Mouse (Mus musculus) lung, adult 18-20 months (tissue): ENCODE measurements around the gene Efs.
"Not testable (repeated sequence)": the region's sequence is repeated elsewhere in the genome, so short reads cannot be mapped to it uniquely, and the experiment has no call there.

Experiments
- DNase-seq, 2 experiments: peaks; one replicate each; pipeline ENCODE4 v3.0.0; 2022; ENCODE audit warnings: mixed read lengths in 2 of 2

The Efs gene

DNA sequence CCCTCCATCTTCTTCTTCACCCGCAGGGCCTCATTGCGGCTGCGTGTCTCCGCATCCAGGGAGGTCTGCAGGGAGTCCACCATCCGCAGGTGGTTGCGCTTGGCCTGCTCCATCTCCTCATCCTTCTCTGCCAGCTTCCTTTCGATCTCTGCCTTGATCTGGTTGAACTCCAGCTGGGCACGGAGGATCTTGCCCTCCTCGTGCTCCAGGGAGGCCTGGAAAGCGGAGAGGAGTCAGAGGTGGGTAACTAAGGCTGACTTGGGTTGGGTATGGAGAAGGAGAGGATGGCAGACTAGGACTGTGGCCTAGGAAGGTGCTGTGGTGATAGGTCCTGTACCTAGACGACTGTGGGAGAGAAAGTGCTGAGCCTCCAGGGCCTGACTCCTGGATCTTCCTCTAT is 21.1 kb upstream of the Efs start:
- not testable (repeated sequence) for DNase-seq

DNA sequence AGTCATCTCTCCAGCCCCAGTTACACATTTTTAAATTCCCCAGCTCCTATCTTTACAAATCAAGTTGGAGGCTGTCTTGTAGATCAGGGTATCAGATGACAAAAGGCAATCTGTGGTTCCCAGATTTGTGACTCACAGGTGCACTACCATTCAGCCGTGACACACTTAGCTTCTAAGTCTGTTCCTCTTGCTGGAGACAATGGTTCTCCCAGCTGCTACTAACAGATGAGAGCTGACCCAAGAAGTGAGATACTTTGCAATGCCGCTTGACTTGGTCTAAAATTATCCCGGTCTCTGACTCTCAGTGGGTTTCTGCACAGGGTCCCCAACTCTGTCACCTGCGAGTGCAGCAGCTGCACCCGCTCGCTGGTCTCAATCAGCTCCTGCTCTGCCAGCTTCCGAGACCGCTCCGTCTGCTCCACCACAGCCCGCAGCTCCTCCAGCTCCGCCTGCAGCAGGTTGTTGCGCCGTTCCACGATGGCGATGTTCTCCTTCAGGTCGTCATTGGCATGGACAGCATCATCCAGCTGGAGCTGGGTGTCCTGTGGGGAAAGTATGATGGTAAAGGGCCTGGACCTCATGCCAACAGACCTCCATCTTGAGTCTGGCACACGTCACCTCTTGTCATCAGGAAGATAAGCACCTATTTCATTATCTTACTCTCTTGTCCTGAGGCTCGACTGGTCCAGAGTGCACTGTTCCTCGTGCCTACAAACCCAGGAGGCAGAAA is 20.2 kb upstream of the Efs start:
- DNase-seq = no peak

DNA sequence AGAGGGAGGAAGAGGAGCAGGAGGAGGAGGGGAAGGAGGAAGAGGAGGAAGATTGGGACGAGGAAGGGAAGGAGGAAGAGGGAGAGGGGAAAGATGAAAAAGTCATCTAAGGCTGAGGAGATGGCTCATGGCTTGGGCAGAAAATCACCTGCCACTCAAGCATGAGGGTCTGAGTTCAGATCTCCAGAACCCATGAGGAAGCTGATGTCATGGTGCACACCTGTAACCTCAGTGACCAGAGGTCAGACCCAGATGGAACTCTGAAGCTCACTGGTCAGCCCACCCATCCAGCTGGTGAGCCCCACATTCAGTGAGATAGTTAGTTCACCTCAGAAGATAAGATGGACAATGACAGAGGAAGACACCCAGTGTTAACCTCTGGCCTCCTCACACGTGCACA is 19.0 kb upstream of the Efs start:
- no peak for DNase-seq

DNA sequence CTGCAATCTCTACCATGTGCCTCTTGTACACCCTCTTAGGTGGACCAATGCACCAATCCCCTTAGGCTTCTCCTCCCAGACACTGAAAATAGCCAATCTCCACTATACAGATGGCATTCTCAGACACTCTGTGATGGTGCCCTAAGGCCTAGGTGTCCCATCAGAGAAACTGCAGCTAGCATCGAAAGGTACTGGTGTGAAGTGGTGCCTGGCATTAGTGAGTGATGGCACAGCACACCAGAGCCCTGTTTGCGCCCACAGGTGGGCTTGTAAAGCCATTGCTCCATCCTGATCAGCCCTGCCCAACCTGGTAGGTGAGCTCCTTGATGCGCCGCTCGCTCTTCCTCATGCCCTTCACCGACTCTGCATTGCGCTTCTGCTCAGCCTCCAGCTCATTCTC is 18.0 kb upstream of the Efs start:
- no peak for DNase-seq

DNA sequence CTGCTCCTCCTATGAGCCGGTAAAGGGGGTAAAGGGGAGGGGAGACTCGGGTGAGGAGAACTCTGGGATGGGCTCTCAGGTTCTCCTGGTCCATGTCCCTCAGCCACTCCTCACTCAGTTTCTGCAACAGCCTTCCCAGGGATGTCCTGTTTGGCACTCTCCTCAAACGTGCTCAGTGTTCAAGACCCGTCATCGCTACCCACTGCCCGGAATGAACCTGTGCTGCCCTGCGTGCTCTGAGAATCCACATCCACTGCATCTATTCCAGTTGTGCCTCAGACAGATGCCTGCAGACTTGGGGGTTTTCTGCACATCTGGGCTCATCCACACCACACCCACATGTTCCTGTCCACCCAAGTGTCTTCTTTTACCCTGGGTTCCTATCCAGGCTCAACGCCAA is 16.6 kb upstream of the Efs start:
- DNase-seq = no peak

DNA sequence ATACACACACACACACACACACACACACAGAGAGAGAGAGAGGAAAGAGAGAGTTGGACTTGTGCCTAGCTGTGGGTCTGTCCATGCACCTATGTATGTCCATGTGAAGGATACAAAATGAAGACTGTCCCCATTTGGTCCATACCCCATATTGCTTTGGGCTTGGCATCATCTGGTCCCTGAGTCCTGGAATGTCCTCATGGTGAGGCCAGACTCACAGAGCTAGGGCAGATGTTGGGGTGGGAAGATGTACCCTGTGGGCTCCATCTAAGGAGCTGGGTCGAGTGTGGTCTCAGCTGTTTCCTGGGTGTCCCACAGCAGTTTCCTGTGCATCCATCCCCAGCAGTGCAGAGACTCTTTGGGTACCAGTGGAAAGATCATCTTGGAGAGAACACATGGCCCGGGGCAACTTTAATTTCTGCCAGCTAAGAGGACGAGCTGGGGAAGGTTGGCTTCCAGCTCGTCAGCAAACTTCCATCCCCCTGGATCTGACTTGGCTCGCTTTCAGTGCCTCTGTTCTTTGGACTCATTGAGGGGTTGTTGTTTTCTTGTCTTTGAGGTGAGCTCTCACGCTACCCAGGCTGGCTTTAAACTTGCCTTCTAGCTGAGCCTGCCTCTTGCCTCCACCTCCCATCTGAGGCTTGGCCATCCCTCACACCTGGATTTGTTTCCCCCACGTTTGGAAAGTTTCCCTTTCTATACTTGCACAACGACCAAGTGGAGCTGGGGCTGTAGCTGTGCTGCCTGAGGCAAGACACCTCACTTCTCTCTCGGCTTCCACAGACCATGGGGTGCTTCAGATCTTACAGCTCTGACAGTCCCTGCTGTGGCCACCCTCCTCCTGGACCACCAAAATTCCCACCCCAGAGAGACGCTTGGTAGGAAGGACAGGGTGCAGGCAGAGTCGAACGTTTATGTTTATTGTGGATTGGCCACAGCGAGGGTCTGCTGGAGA is 15.4 kb upstream of the Efs start:
- DNase-seq = no peak

DNA sequence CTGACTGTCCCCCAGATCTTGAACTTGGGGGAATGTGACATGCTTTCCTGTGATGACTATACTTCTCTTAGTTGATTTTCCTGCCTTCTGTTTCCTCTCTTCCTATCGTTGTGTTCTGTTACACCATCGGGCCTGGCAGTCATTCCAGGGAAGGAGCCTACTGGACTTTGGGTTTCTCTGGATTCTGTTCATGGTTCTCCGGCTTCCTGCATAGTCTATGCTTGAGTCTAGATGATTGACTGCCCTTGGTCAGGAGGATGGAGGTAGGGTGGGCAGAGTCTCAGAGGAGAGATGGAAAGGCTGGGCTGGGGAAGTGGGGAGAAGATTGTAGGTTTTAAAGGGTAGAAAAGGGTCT is 14.2 kb upstream of the Efs start:
- DNase-seq = no peak

DNA sequence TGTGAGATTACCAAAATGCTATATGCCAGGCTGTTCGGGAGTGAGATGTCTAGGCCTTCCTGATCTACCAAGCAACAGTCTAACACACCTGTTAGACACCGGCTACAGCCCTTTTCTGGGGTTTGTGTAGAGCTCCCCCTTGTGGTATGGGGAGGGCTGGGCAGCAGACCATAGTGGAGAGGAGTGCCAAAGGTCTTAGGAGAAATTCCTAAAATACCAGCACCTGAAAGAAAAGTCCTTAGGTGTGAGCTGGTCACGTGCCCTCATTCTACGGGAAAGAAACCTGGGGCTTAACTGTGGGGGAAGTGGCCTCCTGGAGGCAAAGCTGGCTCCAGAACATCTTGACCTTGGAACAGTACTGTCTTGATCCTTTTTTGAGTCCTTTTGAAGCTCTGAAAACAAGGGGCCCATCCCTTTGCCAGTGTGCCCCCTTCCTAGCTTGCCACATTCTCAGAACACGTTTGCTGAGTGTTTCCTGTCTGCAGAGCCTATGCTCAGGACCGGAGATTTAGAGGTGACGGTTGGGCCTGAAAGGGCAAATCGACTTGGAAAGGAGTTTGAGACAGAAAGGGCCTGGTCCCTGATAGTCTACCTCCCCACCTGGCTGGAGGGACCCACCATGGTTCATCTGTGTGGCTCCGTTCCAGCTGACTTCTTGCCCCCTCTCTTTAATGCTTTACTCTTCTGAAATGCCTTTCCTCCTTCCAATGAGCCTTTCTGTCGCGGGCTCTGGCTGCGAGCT is 13.7 kb upstream of the Efs start:
- peak; percentile 77 to 85 for DNase-seq

DNA sequence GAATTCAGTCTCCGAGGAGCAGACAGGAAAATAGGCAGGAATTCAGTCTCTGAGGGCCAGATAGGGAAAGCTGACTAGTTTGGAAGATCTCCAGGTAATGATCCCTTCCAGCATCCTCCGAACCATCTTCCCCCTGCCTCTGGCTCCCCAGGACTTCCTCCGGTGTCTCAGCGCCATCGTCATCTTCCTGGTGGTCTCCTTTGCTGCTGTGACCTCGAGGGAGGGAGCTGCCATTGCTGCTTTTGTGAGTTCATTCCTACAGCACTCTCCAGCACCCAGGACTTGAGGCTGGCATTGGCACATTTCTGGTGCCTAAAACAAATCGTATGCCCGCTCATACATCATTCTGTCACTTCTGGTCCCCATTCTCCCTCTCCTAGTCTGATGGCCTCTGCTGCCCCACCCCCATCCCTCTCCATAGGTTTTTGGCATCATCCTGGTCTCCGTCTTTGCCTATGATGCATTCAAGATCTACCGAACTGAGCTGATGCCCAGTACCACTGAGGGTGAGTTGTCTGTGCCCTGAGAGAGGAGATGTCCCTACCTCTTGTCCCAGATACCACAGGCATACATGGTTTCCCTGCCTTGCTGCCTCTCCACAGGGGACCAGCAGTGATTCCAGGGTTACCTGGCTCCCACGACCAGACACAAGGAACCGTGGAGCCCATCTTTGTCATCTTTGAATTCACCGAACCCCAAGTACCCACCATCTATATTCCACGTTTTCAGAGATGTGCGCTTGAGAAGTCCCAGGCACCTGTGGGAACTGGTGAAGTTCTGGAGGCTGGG is 12.7 kb upstream of the Efs start:
- DNase-seq = no peak

DNA sequence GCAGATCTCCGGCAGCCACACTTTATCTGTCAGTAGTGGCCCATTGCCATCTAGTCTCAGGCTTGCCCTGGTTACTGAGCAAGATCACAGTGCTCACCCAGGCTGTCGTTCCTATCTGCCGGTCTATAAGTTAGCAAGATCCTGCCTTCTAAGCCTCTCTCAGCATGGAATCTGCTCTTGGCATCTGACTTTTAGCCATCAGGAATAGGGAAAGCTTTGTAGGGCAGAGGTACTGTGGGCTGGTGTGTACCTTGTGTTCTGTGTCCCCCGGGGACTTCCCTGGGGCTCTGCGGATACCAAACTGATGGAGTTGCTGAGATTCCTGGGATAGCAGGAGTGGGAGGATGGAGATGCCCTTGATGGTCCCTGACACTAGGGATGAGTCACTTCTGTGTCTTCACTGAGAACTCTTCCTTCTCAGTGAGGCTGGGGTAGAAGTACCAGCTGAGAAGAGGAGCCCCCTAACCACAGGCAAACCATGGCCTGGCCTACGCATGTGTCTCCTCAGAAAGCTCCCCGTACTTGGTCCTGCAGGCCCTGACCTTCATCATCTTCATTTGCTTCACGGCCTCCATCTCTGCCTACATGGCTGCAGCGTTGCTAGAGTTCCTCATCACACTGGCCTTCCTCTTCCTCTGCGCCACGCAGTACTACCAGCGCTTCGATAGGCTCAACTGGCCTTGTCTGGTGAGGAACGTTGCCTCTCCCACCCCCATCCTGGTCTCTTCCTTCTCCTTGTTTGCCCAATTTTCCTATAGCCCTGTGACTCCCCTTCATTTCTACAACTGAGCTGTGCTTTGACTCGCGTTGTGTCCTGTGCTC is 11.6 kb upstream of the Efs start:
- no peak for DNase-seq

DNA sequence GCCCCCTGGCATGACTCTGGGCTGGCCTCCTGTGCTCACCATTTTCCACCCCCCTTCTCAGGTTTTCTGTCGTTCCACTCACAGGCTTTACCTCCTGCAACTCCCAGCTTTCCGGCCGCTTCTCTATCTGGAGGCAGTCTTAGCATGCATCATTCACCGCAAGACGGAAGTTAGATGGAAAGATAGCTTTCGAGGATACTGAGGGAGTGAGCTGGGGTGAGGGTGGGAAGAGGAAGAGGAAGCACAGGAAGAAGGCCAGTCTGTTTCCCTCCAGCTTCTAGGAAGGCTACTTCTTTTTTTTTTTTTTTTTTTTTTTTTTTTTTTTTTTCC is 10.9 kb upstream of the Efs start:
- no peak for DNase-seq

DNA sequence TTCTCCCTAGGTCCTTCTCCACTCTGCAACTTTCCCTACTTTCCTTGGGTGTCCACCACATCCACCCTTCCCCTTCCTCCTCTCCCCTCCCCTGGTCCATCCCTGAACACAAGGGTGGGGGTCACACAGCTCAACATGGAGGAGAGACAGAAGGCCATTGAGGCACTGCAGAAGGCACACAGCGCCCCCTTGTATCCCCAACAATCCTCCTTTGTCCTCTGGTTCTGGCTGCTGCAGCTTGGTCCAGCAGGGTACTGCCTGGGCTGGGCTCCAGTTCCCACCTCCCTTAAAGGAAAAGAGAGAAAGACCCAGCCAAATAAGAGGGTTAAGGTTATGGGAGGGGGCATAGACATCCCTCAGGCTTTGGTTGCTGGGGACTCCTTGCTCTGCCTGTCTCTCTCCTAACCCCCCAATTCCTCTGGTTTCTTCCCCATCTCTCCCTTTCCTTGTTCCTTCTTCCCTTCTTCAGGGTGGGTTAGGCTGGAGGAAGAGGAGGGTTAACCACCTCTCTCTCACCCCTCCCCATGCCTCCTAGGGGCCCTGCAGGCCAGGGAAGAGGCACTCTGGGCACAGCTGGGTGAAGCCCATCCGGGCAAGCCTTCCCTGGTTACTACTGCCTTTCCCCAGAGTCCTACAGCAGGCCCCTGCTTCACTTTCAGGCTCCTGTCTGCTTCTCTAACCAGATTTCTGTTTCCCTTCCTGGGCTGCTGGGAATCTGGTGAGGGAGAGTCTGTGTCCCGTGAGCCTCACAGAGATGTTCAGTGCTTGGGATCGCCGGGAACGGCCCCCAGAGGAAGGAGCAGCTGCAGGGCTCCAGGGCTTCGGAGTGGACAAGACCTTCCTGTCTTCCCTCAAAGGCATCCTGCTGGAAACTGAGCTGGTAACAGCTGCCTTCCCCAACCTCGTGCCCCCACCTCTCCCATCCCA is 10.2 kb upstream of the Efs start, which contains the start of gene Cmtm5:
Cmtm5 (plus strand) TSS at position 358 of the 927 bp plus-strand sequence.
- no peak for DNase-seq

DNA sequence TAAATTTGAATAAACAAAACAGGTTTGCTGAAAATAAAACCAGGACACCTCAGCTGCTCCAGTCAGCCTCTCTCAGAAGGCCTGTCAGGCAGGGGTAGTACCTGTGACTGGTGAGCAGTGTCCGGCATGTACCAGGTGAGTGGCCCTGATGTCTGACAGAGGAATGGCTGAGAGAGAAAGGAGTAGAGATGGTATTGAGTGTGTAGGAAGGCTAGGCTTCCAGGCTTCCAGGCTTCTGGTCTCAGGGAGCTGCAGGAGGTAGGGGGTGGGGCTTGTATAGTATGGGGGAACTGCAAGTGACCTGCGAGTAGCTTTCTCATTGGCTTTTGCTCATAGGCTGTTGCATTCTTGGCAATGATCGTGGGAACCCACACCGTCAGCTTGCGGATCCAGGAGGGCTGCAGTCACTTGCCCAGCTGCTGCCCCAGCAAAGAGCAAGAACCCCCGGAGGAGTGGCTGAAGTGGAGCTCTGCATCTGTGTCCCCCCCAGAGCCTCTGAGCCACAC is 6.8 kb upstream of the Efs start, which contains the start of gene Il25:
Il25 (plus strand) TSS at position 51 of the 506 bp plus-strand sequence.
- no peak for DNase-seq

DNA sequence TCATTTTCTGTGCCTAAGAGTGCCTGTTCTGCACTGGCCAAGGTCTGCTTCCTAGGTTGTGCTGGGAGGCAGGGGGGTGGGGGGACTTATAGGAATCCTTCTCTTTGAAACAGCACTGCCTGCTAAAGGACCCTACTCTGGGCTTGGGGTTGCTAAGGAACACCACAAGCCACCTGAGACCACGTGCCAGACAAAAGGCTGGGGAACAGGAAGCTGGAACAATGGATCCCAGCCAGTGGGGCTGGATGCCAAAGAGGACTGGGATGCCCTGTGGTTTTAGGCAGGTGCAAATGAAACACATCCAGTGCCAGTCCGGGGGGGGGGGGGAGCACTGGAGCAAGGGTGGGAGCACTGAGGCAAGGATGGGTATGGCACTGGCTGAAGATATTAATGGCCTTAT is 4.5 kb upstream of the Efs start:
- peak; percentile 33 to 69 for DNase-seq

DNA sequence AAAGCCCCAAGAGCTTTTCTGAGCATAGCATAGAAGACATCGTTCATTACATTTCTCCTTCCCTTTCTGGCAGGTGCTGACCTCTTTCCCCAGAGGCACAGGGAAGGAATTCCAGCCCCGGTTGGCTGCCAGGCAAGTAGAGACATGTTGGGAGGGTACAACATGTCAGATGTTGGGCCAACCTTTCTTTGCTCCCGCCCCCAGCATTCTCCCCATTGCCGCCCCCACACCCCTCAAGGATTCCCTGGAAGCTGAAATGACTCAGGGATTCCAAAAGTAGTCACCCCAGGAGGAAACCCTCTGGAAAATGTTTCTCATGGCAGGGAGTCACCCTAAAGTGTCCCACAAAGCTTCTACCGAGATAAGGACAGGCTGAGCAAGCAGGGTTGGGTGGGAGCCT is 3.9 kb upstream of the Efs start:
- DNase-seq = no peak

DNA sequence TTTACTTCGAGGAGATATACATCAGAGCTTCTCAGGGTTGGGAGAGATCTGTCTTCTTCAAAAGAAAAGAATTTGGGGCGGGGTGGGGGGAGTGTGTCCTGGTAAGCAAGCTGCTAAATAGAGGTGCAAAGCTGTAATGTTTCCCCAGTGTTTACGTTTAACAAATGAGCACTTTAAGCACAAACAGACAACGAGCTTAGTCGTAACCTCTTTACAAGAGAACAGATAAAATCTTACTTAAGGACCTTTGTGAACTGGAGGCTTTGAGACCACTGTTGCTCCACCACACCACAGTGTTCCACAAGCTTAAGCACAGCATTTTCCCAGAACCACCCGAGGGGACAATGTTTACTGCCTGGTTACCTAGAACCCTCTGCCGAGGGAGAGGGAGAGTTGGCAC is 1.4 kb upstream of the Efs start:
- no peak for DNase-seq

DNA sequence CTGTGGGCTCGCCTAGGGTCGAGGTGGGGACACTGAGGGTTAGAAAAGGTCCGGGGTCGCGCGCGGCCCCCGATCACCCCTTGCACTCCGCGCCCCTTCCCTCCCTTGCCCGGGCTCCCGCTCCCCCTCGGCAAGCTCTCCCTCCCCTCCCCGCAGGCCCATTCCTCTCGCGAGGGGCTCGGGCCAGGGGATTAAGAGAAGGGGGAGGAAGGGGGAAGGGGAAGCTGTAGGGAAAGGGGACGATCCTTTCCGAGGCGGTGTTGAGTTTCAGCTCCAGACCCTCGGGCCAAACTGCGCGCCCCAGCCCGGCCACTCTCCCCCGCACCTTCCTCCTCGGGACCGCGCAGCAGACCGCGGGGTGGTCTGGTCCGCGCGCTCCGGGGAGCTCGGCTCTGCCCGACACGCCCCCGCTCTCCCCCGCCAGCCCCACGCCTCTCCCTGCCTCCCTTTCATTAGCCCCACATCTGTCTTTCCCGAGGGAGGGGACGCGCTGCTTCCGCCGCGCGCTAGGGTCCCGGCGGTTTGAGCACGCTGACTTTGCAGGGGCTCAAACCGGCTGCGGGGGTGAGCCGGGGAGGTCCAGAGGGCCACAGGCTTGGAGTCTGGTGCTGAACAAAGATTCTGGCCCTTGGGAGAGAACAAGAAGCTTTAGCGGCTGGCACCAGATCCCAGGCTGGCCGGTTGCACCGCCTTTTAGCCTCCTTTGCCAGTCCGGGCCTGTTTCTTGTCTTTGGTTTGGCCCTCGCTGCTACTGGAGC is 654 bp upstream of the Efs start:
- peak; percentile 21 to 26 for DNase-seq

DNA sequence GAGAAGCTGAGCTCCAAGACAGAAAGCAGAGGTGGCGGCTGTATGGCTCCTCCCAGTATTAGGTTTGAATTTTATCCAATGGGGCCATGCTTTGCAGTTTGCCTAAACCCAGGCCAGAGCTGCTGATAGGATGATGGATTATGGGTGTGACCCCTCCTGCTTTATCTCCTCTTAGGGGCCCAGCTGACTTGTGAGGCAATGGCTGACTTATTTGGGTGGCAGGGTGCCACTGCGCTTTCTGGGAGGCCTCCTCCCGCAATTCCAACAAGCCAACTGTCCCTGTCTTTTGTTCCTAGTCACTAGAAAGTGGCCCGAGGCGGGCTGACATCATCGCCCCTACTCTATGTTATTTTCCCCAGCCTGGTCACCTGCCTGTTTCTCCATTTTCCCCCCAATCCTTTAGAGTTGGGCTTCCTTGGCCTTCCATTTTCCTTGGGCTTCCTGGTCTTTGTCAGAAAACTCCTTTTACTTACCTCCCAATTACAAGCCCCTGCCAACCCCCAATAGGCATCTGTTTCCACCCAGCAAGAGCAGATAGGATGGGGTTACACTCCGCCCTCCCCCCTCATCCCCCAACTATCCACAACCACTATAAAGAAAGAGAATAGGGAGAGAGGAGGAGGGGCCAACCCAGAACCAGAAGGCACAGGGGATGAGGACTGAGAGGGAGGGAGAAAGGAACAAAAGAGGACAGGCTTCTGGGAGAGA is 1.1 kb downstream of the Efs start:
- peak; percentile 52 to 53 for DNase-seq
